Mouse (Mus musculus) neural tube, embryonic 11.5 days (tissue): ENCODE results near the gene Eng. TPM values are rescaled to one million over a fixed set of nuclear protein-coding genes. Genes with fewer than 3 reads are reported as not detected.

Experiments
- ATAC-seq: fragments of 200-750 bp; cut with Nextera tagmentation; 2 replicates; pipeline ENCODE4 v1.8.0; 2017; ENCODE audit warnings: moderate number of reproducible peaks, mild to moderate bottlenecking, moderate TSS enrichment, moderate library complexity; ENCODE audit not compliant: insufficient read depth, low FRiP score, low TSS enrichment
- DNase-seq: peaks from one replicate; pipeline ENCODE4 v3.0.0-alpha.2; 2015; ENCODE audit warnings: low spot score
- H3K27ac ChIP-seq: fragments of 300-500 bp; sonication (generic); 2 replicates; pipeline ENCODE4 v1.5.1; 2014; ENCODE audit warnings: low read depth, mild to moderate bottlenecking, low read length
- H3K27me3 ChIP-seq: fragments of 300-500 bp; sonication (generic); 2 replicates; pipeline ENCODE4 v1.6.1; 2014; ENCODE audit warnings: mild to moderate bottlenecking, low read length, mixed read lengths; ENCODE audit not compliant: control insufficient read depth, insufficient read depth
- H3K36me3 ChIP-seq: fragments of 300-500 bp; sonication (generic); 2 replicates; pipeline ENCODE4 v1.6.1; 2014; ENCODE audit warnings: mild to moderate bottlenecking, low read length, moderate library complexity, mixed read lengths; ENCODE audit not compliant: control insufficient read depth, insufficient read depth
- H3K4me1 ChIP-seq: fragments of 300-500 bp; sonication (generic); 2 replicates; pipeline ENCODE4 v1.6.1; 2014; ENCODE audit warnings: low read length, mixed read lengths; ENCODE audit not compliant: control insufficient read depth, insufficient read depth
- H3K4me2 ChIP-seq: fragments of 300-500 bp; sonication (generic); 2 replicates; pipeline ENCODE4 v1.6.1; 2014; ENCODE audit warnings: low read depth, mild to moderate bottlenecking, moderate library complexity
- H3K4me3 ChIP-seq: fragments of 300-500 bp; sonication (generic); 2 replicates; pipeline ENCODE4 v1.5.1; 2014; ENCODE audit warnings: low read depth, low read length
- H3K9ac ChIP-seq: fragments of 300-500 bp; sonication (generic); 2 replicates; pipeline ENCODE4 v1.6.1; 2014; ENCODE audit warnings: mild to moderate bottlenecking, low read length
- H3K9me3 ChIP-seq: fragments of 300-500 bp; sonication (generic); 2 replicates; pipeline ENCODE4 v1.6.1; 2016; ENCODE audit warnings: low read length; ENCODE audit not compliant: control insufficient read depth
- WGBS: fragments of 180-500 bp; shearing (Covaris S2); extraction: QIAGEN DNeasy Blood & Tissue Kit; methylation state at CpG from one replicate; pipeline ENCODE4 v1.1.7; 2014; 5-methylcytosine and 5-hydroxymethylcytosine counted together
- polyA plus RNA-seq: library from polyadenylated mRNA; unstranded; fragments of >200 nt; fragmentation: Nextera tagmentation; extraction: Ambion mirVana; gene quantifications from 2 replicates; pipeline ENCODE4 v1.2.1, GENCODE M21; 2014

The Eng gene
- polyA plus RNA-seq, 1 experiment from 2014 or later: 26.8 TPM

- ATAC-seq (no peak), DNase-seq (no peak)
- no peaks in the 10 kb centered on the region for H3K4me1 ChIP-seq
- H3K27ac ChIP-seq: no peak overlapping the region
- no peaks in the 10 kb centered on the region for H3K36me3 ChIP-seq
- H3K4me3 ChIP-seq: no peak overlapping the region
- H3K9me3 ChIP-seq: no peaks in the 10 kb centered on the region
- H3K27me3 ChIP-seq: no peaks in the 10 kb centered on the region
- H3K4me2 ChIP-seq: no peak overlapping the region
- no peak overlapping the region for H3K9ac ChIP-seq
- WGBS: 61% methylated on average over 5 of the region's 5 CpGs
Observed at GRCm38 (mm10) chr2:32662291-32662690, 15.9 kb downstream of the Eng start.

DNA sequence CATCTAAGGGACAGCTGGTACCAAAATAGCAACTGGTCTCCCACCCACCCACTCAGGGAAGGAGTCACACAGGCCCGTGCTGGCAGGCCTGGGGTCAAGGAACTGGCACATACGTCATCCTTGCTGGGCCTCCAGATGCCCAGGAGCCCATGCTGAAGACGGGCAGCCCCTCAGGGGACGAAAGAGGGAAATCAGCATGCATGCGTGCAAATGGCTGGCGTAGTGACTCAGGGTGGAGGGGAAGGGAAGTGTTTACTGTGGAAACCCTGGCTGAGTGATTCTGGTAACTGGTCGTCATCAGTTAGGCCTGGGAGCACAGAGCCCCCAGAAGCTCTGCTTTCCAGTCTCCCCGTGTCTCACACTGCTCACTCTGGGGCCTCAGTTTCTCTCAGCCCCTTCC is 18.9 kb downstream of the Eng start:
- H3K9me3 ChIP-seq: no peaks in the 10 kb centered on the region
- no peak overlapping the region for H3K27ac ChIP-seq
- 78% methylated on average over 8 of the region's 8 CpGs for WGBS
- H3K4me1 ChIP-seq: no peaks in the 10 kb centered on the region
- H3K9ac ChIP-seq: no peak overlapping the region
- no peaks in the 10 kb centered on the region for H3K36me3 ChIP-seq
- no peak for ATAC-seq
- DNase-seq: no peak
- no peaks in the 10 kb centered on the region for H3K27me3 ChIP-seq
- H3K4me3 ChIP-seq: no peak overlapping the region
- H3K4me2 ChIP-seq: no peak overlapping the region

- no peak overlapping the region for H3K27ac ChIP-seq
- 91% methylated on average over 6 of the region's 6 CpGs for WGBS
- no peaks in the 10 kb centered on the region for H3K27me3 ChIP-seq
- H3K4me3 ChIP-seq: no peak overlapping the region
- H3K9ac ChIP-seq: no peak overlapping the region
- H3K4me2 ChIP-seq: no peak overlapping the region
- ATAC-seq (no peak), DNase-seq (no peak)
- no peaks in the 10 kb centered on the region for H3K36me3 ChIP-seq
- H3K9me3 ChIP-seq: no peaks in the 10 kb centered on the region
- no peaks in the 10 kb centered on the region for H3K4me1 ChIP-seq
Observed at GRCm38 (mm10) chr2:32665853-32666252, 19.5 kb downstream of the Eng start.

GRCm38 (mm10) chr2:32667775-32668174 is 21.4 kb downstream of the Eng start:
- Histone ChIP-seq H3K9ac (peak overlapping the region; percentile 5; the same call in 1 of the 2 replicates), H3K9me3 (no peaks in the 10 kb centered on the region), H3K27me3 (no peaks in the 10 kb centered on the region), H3K27ac (no peak overlapping the region), H3K36me3 (no peaks in the 10 kb centered on the region), H3K4me3 (no peak overlapping the region), H3K4me1 (no peaks in the 10 kb centered on the region), H3K4me2 (no peak overlapping the region)
- ATAC-seq (no peak), DNase-seq (no peak)
- 53% methylated on average over 11 of the region's 11 CpGs for WGBS

- Histone ChIP-seq H3K4me2 (no peak overlapping the region), H3K4me1 (no peaks in the 10 kb centered on the region), H3K9me3 (no peaks in the 10 kb centered on the region), H3K27me3 (no peaks in the 10 kb centered on the region), H3K27ac (no peak overlapping the region), H3K4me3 (no peak overlapping the region), H3K9ac (0 out of 2 replicates have a peak overlapping the region, but pooled peaks have one; percentile 5), H3K36me3 (no peaks in the 10 kb centered on the region)
- WGBS: 83% methylated on average over 7 of the region's 7 CpGs
- DNase-seq (no peak), ATAC-seq (no peak)
Observed at GRCm38 (mm10) chr2:32668176-32668575, 21.8 kb downstream of the Eng start.

DNA sequence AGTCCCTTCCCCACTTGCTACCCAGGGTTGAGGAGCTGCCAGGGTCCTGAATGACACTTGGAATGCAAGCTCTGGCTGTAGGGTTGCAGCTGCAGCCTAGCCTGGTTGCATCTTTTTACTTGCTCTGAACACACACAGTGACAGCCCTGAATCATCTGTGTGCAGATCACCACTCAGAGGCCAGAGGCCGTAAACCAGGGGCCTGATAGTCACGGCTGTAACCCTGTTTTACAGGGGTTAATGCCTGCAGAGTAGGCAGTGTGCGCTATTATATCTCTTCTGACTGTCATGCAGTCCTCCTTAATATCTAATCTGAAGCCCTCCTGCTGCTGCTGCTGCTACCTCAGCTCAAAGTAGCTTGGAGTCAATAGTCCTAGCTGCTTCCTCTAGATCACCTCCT is 23.5 kb downstream of the Eng start:
- Histone ChIP-seq H3K9me3 (no peaks in the 10 kb centered on the region), H3K36me3 (no peaks in the 10 kb centered on the region), H3K4me1 (no peaks in the 10 kb centered on the region), H3K4me3 (no peak overlapping the region), H3K27me3 (no peaks in the 10 kb centered on the region), H3K27ac (no peak overlapping the region), H3K9ac (no peak overlapping the region), H3K4me2 (no peak overlapping the region)
- DNase-seq: no peak
- no peak for ATAC-seq
- WGBS: 50% methylated on average over 3 of the region's 3 CpGs

GRCm38 (mm10) chr2:32671147-32671546 is 24.8 kb downstream of the Eng start:
- WGBS: 90% methylated on average over 9 of the region's 9 CpGs
- no peaks in the 10 kb centered on the region for H3K9me3 ChIP-seq
- H3K4me2 ChIP-seq: no peak overlapping the region
- no peaks in the 10 kb centered on the region for H3K36me3 ChIP-seq
- no peak overlapping the region for H3K4me3 ChIP-seq
- ATAC-seq: no peak
- no peaks in the 10 kb centered on the region for H3K4me1 ChIP-seq
- DNase-seq: no peak
- no peak overlapping the region for H3K27ac ChIP-seq
- H3K27me3 ChIP-seq: no peaks in the 10 kb centered on the region
- no peak overlapping the region for H3K9ac ChIP-seq

DNA sequence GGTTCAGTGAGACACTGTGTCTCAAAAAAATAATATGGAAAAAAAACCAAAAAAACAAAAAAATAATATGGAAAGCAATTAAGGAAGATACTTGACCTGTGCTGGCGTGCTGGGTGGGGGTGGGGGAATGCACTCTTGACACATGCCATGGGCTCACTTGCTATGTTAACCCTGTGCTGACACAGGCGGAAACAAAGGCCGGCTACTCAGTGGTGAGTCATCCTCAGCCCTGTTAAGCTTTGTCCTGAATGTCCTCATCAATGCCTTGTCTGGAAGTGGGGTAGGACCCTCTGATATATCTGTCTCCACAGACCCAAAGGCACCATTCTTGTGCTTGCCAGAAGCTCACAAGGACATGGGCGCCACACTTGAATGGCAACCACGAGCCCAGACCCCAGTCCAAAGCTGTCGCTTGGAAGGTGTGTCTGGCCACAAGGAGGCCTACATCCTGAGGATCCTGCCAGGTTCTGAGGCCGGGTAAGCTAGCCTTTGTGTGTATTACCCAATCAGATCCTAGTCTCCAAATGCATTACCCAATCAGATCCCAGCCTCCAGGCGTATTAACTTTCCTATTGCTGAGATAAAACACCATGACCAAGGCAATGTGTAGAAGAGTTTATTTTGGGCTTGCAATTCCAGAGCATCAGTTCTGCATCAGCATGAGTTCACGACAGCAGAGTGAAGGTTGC is 25.7 kb downstream of the Eng start:
- 73% methylated on average over 9 of the region's 9 CpGs for WGBS
- no peak overlapping the region for H3K4me3 ChIP-seq
- no peak for ATAC-seq

DNA sequence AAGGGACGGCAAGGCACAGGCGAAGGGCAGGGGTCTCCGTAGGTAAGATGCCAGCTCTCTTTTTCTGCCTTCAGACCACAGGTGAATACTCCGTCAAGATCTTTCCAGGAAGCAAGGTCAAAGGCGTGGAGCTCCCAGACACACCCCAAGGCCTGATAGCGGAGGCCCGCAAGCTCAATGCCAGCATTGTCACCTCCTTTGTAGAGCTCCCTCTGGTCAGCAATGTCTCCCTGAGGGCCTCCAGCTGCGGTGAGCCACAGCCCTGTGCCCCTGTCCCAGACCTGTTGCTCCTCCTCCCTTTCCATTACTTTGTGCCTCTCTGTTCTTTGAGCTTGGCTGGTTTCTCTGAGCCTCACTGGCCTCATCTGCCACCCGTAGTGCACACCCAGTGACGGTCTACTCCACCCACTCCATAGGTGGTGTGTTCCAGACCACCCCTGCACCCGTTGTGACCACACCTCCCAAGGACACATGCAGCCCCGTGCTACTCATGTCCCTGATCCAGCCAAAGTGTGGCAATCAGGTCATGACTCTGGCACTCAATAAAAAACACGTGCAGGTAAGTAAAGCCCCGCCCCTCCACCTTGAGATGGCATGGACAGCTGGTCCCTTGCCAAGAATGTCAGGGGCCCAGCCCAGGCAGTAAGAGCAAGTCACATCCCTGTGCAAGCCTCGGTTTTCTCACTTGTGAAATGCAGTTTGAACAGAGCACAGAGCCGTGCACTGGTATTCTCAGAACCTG is 27.0 kb downstream of the Eng start:
- DNase-seq (no peak), ATAC-seq (no peak)
- H3K27me3 ChIP-seq: no peaks in the 10 kb centered on the region
- no peaks in the 10 kb centered on the region for H3K4me1 ChIP-seq
- no peaks in the 10 kb centered on the region for H3K36me3 ChIP-seq
- H3K4me2 ChIP-seq: no peak overlapping the region
- H3K9ac ChIP-seq: no peak overlapping the region
- H3K4me3 ChIP-seq: no peak overlapping the region
- no peaks in the 10 kb centered on the region for H3K9me3 ChIP-seq
- no peak overlapping the region for H3K27ac ChIP-seq
- WGBS: 83% methylated on average over 16 of the region's 16 CpGs

More for the DNA sequence above, 25.7 kb downstream of the Eng start:
- no peaks in the 10 kb centered on the region for H3K4me1 ChIP-seq
- H3K4me2 ChIP-seq: no peak overlapping the region
- H3K27ac ChIP-seq: no peak overlapping the region
- no peaks in the 10 kb centered on the region for H3K27me3 ChIP-seq
- no peak for DNase-seq
- H3K9ac ChIP-seq: no peak overlapping the region
- H3K36me3 ChIP-seq: no peaks in the 10 kb centered on the region
- no peaks in the 10 kb centered on the region for H3K9me3 ChIP-seq
